In genomic region chr2:104846638-104847414, GRCm38 (mm10) we compare ENCODE assay signal across 14 mouse cellular contexts. TPM values are rescaled to one million over a fixed set of nuclear protein-coding genes. Genes with fewer than 3 reads are reported as not detected.
DNase-seq lines count a peak whose midpoint lies in the region; ATAC-seq and TF ChIP-seq lines count a peak whose summit lies in the region.
"Had no signal": no experiment of that assay in that cellular context is flagged by ENCODE, and none has a peak within 500 bp of the region (broad histone marks: within the 10 kb centered on the region; RNA-seq: fewer than 3 reads in every experiment).

No protein-coding gene starts in this region.

- no peak for ATAC-seq in hindbrain, embryonic 16.5 days
- ATAC-seq in neural tube, embryonic 15.5 days (ENCODE audit: low FRiP score) = no peak
- ATAC-seq in embryonic facial prominence, embryonic 14.5 days (ENCODE audit: low read depth) = no peak
- peak; percentile 48; the same call in 1 of the 2 replicates for ATAC-seq in midbrain, embryonic 14.5 days (ENCODE audit: low FRiP score, low TSS enrichment)
- ATAC-seq in lung, postnatal 0 days = no peak

- no peaks in the 10 kb centered on the region for H3K36me3 ChIP-seq in hindbrain, embryonic 10.5 days
- no peaks in the 10 kb centered on the region for H3K36me3 ChIP-seq in hindbrain, embryonic 16.5 days (ENCODE audit: control insufficient read depth, insufficient read depth, low read length)
- H3K36me3 ChIP-seq in neural tube, embryonic 15.5 days = no peaks in the 10 kb centered on the region
- no peaks in the 10 kb centered on the region for H3K36me3 ChIP-seq in embryonic facial prominence, embryonic 14.5 days (ENCODE audit: control insufficient read depth, insufficient read depth, low read length)
- no peaks in the 10 kb centered on the region for H3K36me3 ChIP-seq in midbrain, embryonic 14.5 days (ENCODE audit: control insufficient read depth, insufficient read depth, low read length)
- no peaks in the 10 kb centered on the region for H3K36me3 ChIP-seq in lung, postnatal 0 days (ENCODE audit: insufficient read depth, low read length)
- H3K36me3 ChIP-seq: heart, embryonic 10.5 days; liver, embryonic 15.5 days had no signal

- no peaks in the 10 kb centered on the region for H3K9me3 ChIP-seq in hindbrain, embryonic 10.5 days
- H3K9me3 ChIP-seq in hindbrain, embryonic 16.5 days (ENCODE audit: control insufficient read depth, low read length) = no peaks in the 10 kb centered on the region
- H3K9me3 ChIP-seq in neural tube, embryonic 15.5 days (replicated peaks) = no peaks in the 10 kb centered on the region
- H3K9me3 ChIP-seq in embryonic facial prominence, embryonic 14.5 days (ENCODE audit: control insufficient read depth, low read length) = no peaks in the 10 kb centered on the region
- H3K9me3 ChIP-seq in midbrain, embryonic 14.5 days (ENCODE audit: control insufficient read depth, low read length) = no peaks in the 10 kb centered on the region
- H3K9me3 ChIP-seq in lung, postnatal 0 days (ENCODE audit: low read length) = no peaks in the 10 kb centered on the region
- H3K9me3 ChIP-seq: heart, embryonic 10.5 days; liver, embryonic 15.5 days had no signal

- WGBS in hindbrain, embryonic 10.5 days = 37% methylated on average over 4 of the region's 4 CpGs
- WGBS in hindbrain, embryonic 16.5 days = 34% methylated on average over 4 of the region's 4 CpGs
- 33% methylated on average over 4 of the region's 4 CpGs for WGBS in neural tube, embryonic 15.5 days
- WGBS in embryonic facial prominence, embryonic 14.5 days = 19% methylated on average over 4 of the region's 4 CpGs
- WGBS in midbrain, embryonic 14.5 days = 32% methylated on average over 4 of the region's 4 CpGs
- 49% methylated on average over 4 of the region's 4 CpGs for WGBS in lung, postnatal 0 days
- WGBS in cerebellum, adult 2 months = 48% methylated on average over 4 of the region's 4 CpGs

- no peak overlapping the region for H3K4me2 ChIP-seq in hindbrain, embryonic 16.5 days (ENCODE audit: low read length)
- H3K4me2 ChIP-seq in neural tube, embryonic 15.5 days = no peak overlapping the region
- H3K4me2 ChIP-seq in embryonic facial prominence, embryonic 14.5 days (ENCODE audit: low read depth, low read length) = no peak overlapping the region
- no peak overlapping the region for H3K4me2 ChIP-seq in midbrain, embryonic 14.5 days (ENCODE audit: low read length)
- no peak overlapping the region for H3K4me2 ChIP-seq in lung, postnatal 0 days (replicated peaks; ENCODE audit: low read depth, low read length)
- H3K4me2 ChIP-seq: liver, embryonic 15.5 days had no signal

- peaks cover 34% of the 10 kb centered on the region for H3K27me3 ChIP-seq in hindbrain, embryonic 10.5 days (ENCODE audit: insufficient read depth, poor library complexity, severe bottlenecking)
- H3K27me3 ChIP-seq in hindbrain, embryonic 16.5 days (replicated peaks; ENCODE audit: control insufficient read depth, insufficient read depth, low read length) = peaks cover 3% of the 10 kb centered on the region; the same call in 1 of the 2 replicates
- peaks cover 9% of the 10 kb centered on the region for H3K27me3 ChIP-seq in neural tube, embryonic 15.5 days (replicated peaks)
- H3K27me3 ChIP-seq in embryonic facial prominence, embryonic 14.5 days (replicated peaks; ENCODE audit: control insufficient read depth, insufficient read depth, low read length) = 0 out of 2 replicates have a peak, but pooled peaks cover 6% of the 10 kb centered on the region
- H3K27me3 ChIP-seq in midbrain, embryonic 14.5 days (ENCODE audit: control insufficient read depth, insufficient read depth, low read length) = peaks cover 19% of the 10 kb centered on the region; the same call in 1 of the 2 replicates
- no peaks in the 10 kb centered on the region; the same call in 1 of the 2 replicates for H3K27me3 ChIP-seq in lung, postnatal 0 days (replicated peaks; ENCODE audit: insufficient read depth, low read length)
- H3K27me3 ChIP-seq in cerebellum, adult 2 months (ENCODE audit: control insufficient read depth, insufficient read depth, low read length) = no peaks in the 10 kb centered on the region

- no peak for TF ChIP-seq POLR2A in cerebellum, adult 2 months (IDR thresholded peaks at IDR 0.05; ENCODE audit: borderline replicate concordance, insufficient read depth, low read length)

- peak; percentile 11 for DNase-seq in hindbrain, embryonic 10.5 days (ENCODE audit: low spot score)
- DNase-seq in neural tube, embryonic 10.5 days (ENCODE audit: extremely low spot score, low spot score) = peak; percentile 15
- DNase-seq in embryonic facial prominence, embryonic 14.5 days (ENCODE audit: low spot score) = peak; percentile 48
- DNase-seq in midbrain, embryonic 14.5 days = peak; percentile 11
- no peak for DNase-seq in lung, postnatal 0 days (ENCODE audit: low spot score)
- DNase-seq in cerebellum, adult 2 months = no peak
- DNase-seq: cerebellum, adult 11-12 months; gastrocnemius, postnatal 14 days had no signal

- no peak overlapping the region for H3K4me3 ChIP-seq in hindbrain, embryonic 10.5 days
- H3K4me3 ChIP-seq in hindbrain, embryonic 16.5 days (ENCODE audit: low read length) = no peak overlapping the region
- H3K4me3 ChIP-seq in neural tube, embryonic 15.5 days (replicated peaks) = no peak overlapping the region
- no peak overlapping the region for H3K4me3 ChIP-seq in embryonic facial prominence, embryonic 14.5 days (ENCODE audit: low read depth, low read length)
- H3K4me3 ChIP-seq in midbrain, embryonic 14.5 days (replicated peaks; ENCODE audit: low read depth, low read length) = no peak overlapping the region
- H3K4me3 ChIP-seq in lung, postnatal 0 days (ENCODE audit: low read depth, low read length) = no peak overlapping the region
- no peak overlapping the region for H3K4me3 ChIP-seq in cerebellum, adult 2 months (replicated peaks; ENCODE audit: insufficient read depth, low read depth, low read length)
- H3K4me3 ChIP-seq: heart, embryonic 10.5 days; liver, embryonic 15.5 days; myocyte had no signal

- H3K9ac ChIP-seq in hindbrain, embryonic 16.5 days (ENCODE audit: low read depth, low read length) = no peak overlapping the region
- no peak overlapping the region for H3K9ac ChIP-seq in neural tube, embryonic 15.5 days (replicated peaks)
- no peak overlapping the region for H3K9ac ChIP-seq in embryonic facial prominence, embryonic 14.5 days (ENCODE audit: low read depth, low read length)
- no peak overlapping the region for H3K9ac ChIP-seq in midbrain, embryonic 14.5 days (replicated peaks; ENCODE audit: low read length)
- H3K9ac ChIP-seq in lung, postnatal 0 days (replicated peaks; ENCODE audit: low read depth) = no peak overlapping the region
- H3K9ac ChIP-seq: liver, embryonic 15.5 days had no signal

- TF ChIP-seq CTCF in lung, postnatal 0 days (IDR thresholded peaks at IDR 0.05) = no peak
- TF ChIP-seq CTCF in cerebellum, adult 2 months (IDR thresholded peaks at IDR 0.05; ENCODE audit: borderline replicate concordance, insufficient read depth, low read depth, low read length) = no peak

- TF ChIP-seq EP300 in lung, postnatal 0 days (IDR thresholded peaks at IDR 0.05) = no peak

- H3K27ac ChIP-seq in hindbrain, embryonic 10.5 days = 0 out of 2 replicates have a peak overlapping the region, but pooled peaks have one; percentile 30
- no peak overlapping the region for H3K27ac ChIP-seq in hindbrain, embryonic 16.5 days (ENCODE audit: low read depth, low read length)
- no peak overlapping the region for H3K27ac ChIP-seq in neural tube, embryonic 15.5 days (replicated peaks)
- no peak overlapping the region for H3K27ac ChIP-seq in embryonic facial prominence, embryonic 14.5 days (replicated peaks; ENCODE audit: low read depth, low read length)
- H3K27ac ChIP-seq in midbrain, embryonic 14.5 days (replicated peaks; ENCODE audit: low read depth, low read length) = no peak overlapping the region
- no peak overlapping the region for H3K27ac ChIP-seq in lung, postnatal 0 days (ENCODE audit: low read length)
- no peak overlapping the region for H3K27ac ChIP-seq in cerebellum, adult 2 months (ENCODE audit: insufficient read depth, low read length)
- H3K27ac ChIP-seq: heart, embryonic 10.5 days; liver, embryonic 15.5 days; stomach, postnatal 0 days had no signal

- H3K4me1 ChIP-seq in hindbrain, embryonic 10.5 days (replicated peaks) = peaks cover 27% of the 10 kb centered on the region
- peaks cover 7% of the 10 kb centered on the region; the same call in 1 of the 2 replicates for H3K4me1 ChIP-seq in hindbrain, embryonic 16.5 days (ENCODE audit: control insufficient read depth, insufficient read depth, low read depth, low read length)
- H3K4me1 ChIP-seq in neural tube, embryonic 15.5 days = peaks cover 10% of the 10 kb centered on the region
- H3K4me1 ChIP-seq in embryonic facial prominence, embryonic 14.5 days (ENCODE audit: control insufficient read depth, insufficient read depth, low read length) = peaks cover 10% of the 10 kb centered on the region; the same call in 1 of the 2 replicates
- 0 out of 2 replicates have a peak, but pooled peaks cover 7% of the 10 kb centered on the region for H3K4me1 ChIP-seq in midbrain, embryonic 14.5 days (ENCODE audit: control insufficient read depth, insufficient read depth, low read length)
- no peaks in the 10 kb centered on the region for H3K4me1 ChIP-seq in lung, postnatal 0 days (ENCODE audit: insufficient read depth, low read depth, low read length)
- H3K4me1 ChIP-seq in cerebellum, adult 2 months (ENCODE audit: control insufficient read depth, insufficient read depth, low read length) = no peaks in the 10 kb centered on the region

RNA-seq across cellular contexts. Expression of gene Prrg4, which starts 2.9 kb away (rescaled TPM):
- 0.54 and 1.7 TPM in 2 replicates for polyA plus RNA-seq in hindbrain, embryonic 10.5 days (2016; fragmentation: Nextera tagmentation; extraction: Ambion mirVana)
- 0.69 and 0.84 TPM in 2 replicates for polyA plus RNA-seq in hindbrain, embryonic 16.5 days (2015; fragmentation: Nextera tagmentation; extraction: Ambion mirVana)
- polyA plus RNA-seq in neural tube, embryonic 15.5 days (2015; fragmentation: Nextera tagmentation; extraction: Ambion mirVana) = 0.93 and 1.6 TPM in 2 replicates
- 2.6 and 3.0 TPM in 2 replicates for polyA plus RNA-seq in embryonic facial prominence, embryonic 14.5 days (2014; fragmentation: Nextera tagmentation; extraction: Ambion mirVana)
- 0.11 and 0.61 TPM in 2 replicates for polyA plus RNA-seq in midbrain, embryonic 14.5 days (2014; fragmentation: Nextera tagmentation; extraction: Ambion mirVana)
- 1.7 and 2.3 TPM in 2 replicates for polyA plus RNA-seq in lung, postnatal 0 days (2015; fragmentation: Nextera tagmentation; extraction: Ambion mirVana)
- polyA plus RNA-seq in cerebellum, adult 2 months (2012; rRNA removed) = 0.16 and 0.51 TPM in 2 replicates

RNA-seq across cellular contexts. Expression of gene Ccdc73, which starts 20.8 kb away (rescaled TPM):
- 3.9 and 6.3 TPM in 2 replicates for polyA plus RNA-seq in hindbrain, embryonic 10.5 days (2016; fragmentation: Nextera tagmentation; extraction: Ambion mirVana)
- 5.9 and 6.9 TPM in 2 replicates for polyA plus RNA-seq in hindbrain, embryonic 16.5 days (2015; fragmentation: Nextera tagmentation; extraction: Ambion mirVana)
- polyA plus RNA-seq in neural tube, embryonic 15.5 days (2015; fragmentation: Nextera tagmentation; extraction: Ambion mirVana) = 6.7 and 7.9 TPM in 2 replicates
- 7.8 and 11.0 TPM in 2 replicates for polyA plus RNA-seq in embryonic facial prominence, embryonic 14.5 days (2014; fragmentation: Nextera tagmentation; extraction: Ambion mirVana)
- 6.7 and 9.1 TPM in 2 replicates for polyA plus RNA-seq in midbrain, embryonic 14.5 days (2014; fragmentation: Nextera tagmentation; extraction: Ambion mirVana)
- polyA plus RNA-seq in lung, postnatal 0 days (2015; fragmentation: Nextera tagmentation; extraction: Ambion mirVana) = 9.2 and 11.9 TPM in 2 replicates
- polyA plus RNA-seq in cerebellum, adult 2 months (2012; rRNA removed) = 5.5 TPM in 2 replicates

RNA-seq across cellular contexts. Expression of gene Qser1, which starts 30.3 kb away (rescaled TPM):
- polyA plus RNA-seq in hindbrain, embryonic 10.5 days (2016; fragmentation: Nextera tagmentation; extraction: Ambion mirVana) = 7.1 and 9.8 TPM in 2 replicates
- polyA plus RNA-seq in hindbrain, embryonic 16.5 days (2015; fragmentation: Nextera tagmentation; extraction: Ambion mirVana) = 5.3 and 6.7 TPM in 2 replicates
- polyA plus RNA-seq in neural tube, embryonic 15.5 days (2015; fragmentation: Nextera tagmentation; extraction: Ambion mirVana) = 4.9 and 6.0 TPM in 2 replicates
- polyA plus RNA-seq in embryonic facial prominence, embryonic 14.5 days (2014; fragmentation: Nextera tagmentation; extraction: Ambion mirVana) = 15.6 and 16.2 TPM in 2 replicates
- 11.3 and 13.9 TPM in 2 replicates for polyA plus RNA-seq in midbrain, embryonic 14.5 days (2014; fragmentation: Nextera tagmentation; extraction: Ambion mirVana)
- polyA plus RNA-seq in lung, postnatal 0 days (2015; fragmentation: Nextera tagmentation; extraction: Ambion mirVana) = 3.3 and 3.7 TPM in 2 replicates
- 7.9 and 8.3 TPM in 2 replicates for polyA plus RNA-seq in cerebellum, adult 2 months (2012; rRNA removed)

Comparison
In these comparisons a context has a peak if more than half of its experiments do, and no peak if none do; other contexts are left out.
1. DNase-seq: peak in hindbrain, embryonic 10.5 days (single experiment), neural tube, embryonic 10.5 days (single experiment), embryonic facial prominence, embryonic 14.5 days (single experiment) and midbrain, embryonic 14.5 days (single experiment); none in lung, postnatal 0 days (single experiment) and cerebellum, adult 2 months (0 of 2).